ENCODE assay signal across 8 mouse cellular contexts in genomic region chr12:70234411-70234810, GRCm38 (mm10). TPM values are rescaled to one million over a fixed set of nuclear protein-coding genes. Genes with fewer than 3 reads are reported as not detected.
DNase-seq lines count a peak whose midpoint lies in the region; ATAC-seq and TF ChIP-seq lines count a peak whose summit lies in the region.

No protein-coding gene starts in this region.

- H3K27ac ChIP-seq in gastrocnemius, adult 2 months, result no peak overlapping the region
- H3K27ac ChIP-seq in midbrain, embryonic 13.5 days, result no peak overlapping the region

- H3K9ac ChIP-seq in midbrain, embryonic 13.5 days (replicated peaks), result no peak overlapping the region

- H3K36me3 ChIP-seq in midbrain, embryonic 13.5 days, result no peaks in the 10 kb centered on the region

- H3K4me2 ChIP-seq in midbrain, embryonic 13.5 days (replicated peaks), result no peak overlapping the region

- peak; percentile 72 for ATAC-seq in midbrain, embryonic 13.5 days

- peak overlapping the region; percentile 71 for H3K4me3 ChIP-seq in gastrocnemius, adult 2 months
- H3K4me3 ChIP-seq in midbrain, embryonic 13.5 days (replicated peaks), result no peak overlapping the region

- intact Hi-C loops in gastrocnemius, adult 2 months (cut with DNase I), result loop anchor here (10.0 kb wide), 1 partner anchor 680 kb away; no protein-coding TSS in a partner anchor
- intact Hi-C loops in gastrocnemius, postnatal 36 days (cut with DNase I), result loop anchor here (10.0 kb wide), 2 partner anchors 190 to 680 kb away; no protein-coding TSS in a partner anchor
- intact Hi-C loops in heart, postnatal 10 days (cut with DNase I), result loop anchor here (1.0 to 10.0 kb wide), 4 partner anchors 113 to 680 kb away; partner anchors contain the start of gene Trim9

- peak; percentile 40 for DNase-seq in gastrocnemius, adult 2 months
- no peak for DNase-seq in gastrocnemius, postnatal 36 days
- peak; percentile 54 for DNase-seq in MN1 (ENCODE audit: low spot score)
- peak; percentile 44 to 46 for DNase-seq in cerebellum, postnatal 36 days
- DNase-seq in heart, postnatal 10 days, result peak; percentile 66 to 67
- DNase-seq in kidney, postnatal 36 days, result peak; percentile 56 to 77
- peak; percentile 66 for DNase-seq in thymus, postnatal 4 days

- H3K9me3 ChIP-seq in midbrain, embryonic 13.5 days, result no peaks in the 10 kb centered on the region

- peaks cover 2% of the 10 kb centered on the region; the same call in 1 of the 2 replicates for H3K27me3 ChIP-seq in midbrain, embryonic 13.5 days

- peaks cover 16% of the 10 kb centered on the region for H3K4me1 ChIP-seq in midbrain, embryonic 13.5 days (replicated peaks)

- TF ChIP-seq CTCF in gastrocnemius, adult 2 months (IDR thresholded peaks at IDR 0.05), result peak; percentile 77

- WGBS in midbrain, embryonic 13.5 days, result 17% methylated on average over 6 of the region's 6 CpGs

RNA-seq across cellular contexts. Expression of gene Pygl, which starts 3.1 kb away (rescaled TPM):
- 1 to 10 TPM in 1 of 2 experiments, under 1 TPM in 1; 0.97 to 2.0 TPM for total RNA-seq in gastrocnemius, adult 2 months (2021)
- 1 to 10 TPM; 1.5 to 1.7 TPM for total RNA-seq in gastrocnemius, postnatal 36 days (2021)
- 10 to 100 TPM in 1 of 2 experiments, 1 to 10 TPM in 1; 8.6 to 13.0 TPM for total RNA-seq in heart, postnatal 10 days (2021)
- polyA plus RNA-seq in midbrain, embryonic 13.5 days (2015; fragmentation: Nextera tagmentation; extraction: Ambion mirVana), result 5.4 and 8.2 TPM in 2 replicates

Comparison
In these comparisons a context has a peak if more than half of its experiments do, and no peak if none do; other contexts are left out.
1. DNase-seq: peak in gastrocnemius, adult 2 months (single experiment), MN1 (single experiment), cerebellum, postnatal 36 days (2 of 2), heart, postnatal 10 days (2 of 2), kidney, postnatal 36 days (2 of 2) and thymus, postnatal 4 days (single experiment); none in gastrocnemius, postnatal 36 days (0 of 2).